Mouse (Mus musculus): Measurements from ENCODE around the gene Zdhhc8.

DNA sequence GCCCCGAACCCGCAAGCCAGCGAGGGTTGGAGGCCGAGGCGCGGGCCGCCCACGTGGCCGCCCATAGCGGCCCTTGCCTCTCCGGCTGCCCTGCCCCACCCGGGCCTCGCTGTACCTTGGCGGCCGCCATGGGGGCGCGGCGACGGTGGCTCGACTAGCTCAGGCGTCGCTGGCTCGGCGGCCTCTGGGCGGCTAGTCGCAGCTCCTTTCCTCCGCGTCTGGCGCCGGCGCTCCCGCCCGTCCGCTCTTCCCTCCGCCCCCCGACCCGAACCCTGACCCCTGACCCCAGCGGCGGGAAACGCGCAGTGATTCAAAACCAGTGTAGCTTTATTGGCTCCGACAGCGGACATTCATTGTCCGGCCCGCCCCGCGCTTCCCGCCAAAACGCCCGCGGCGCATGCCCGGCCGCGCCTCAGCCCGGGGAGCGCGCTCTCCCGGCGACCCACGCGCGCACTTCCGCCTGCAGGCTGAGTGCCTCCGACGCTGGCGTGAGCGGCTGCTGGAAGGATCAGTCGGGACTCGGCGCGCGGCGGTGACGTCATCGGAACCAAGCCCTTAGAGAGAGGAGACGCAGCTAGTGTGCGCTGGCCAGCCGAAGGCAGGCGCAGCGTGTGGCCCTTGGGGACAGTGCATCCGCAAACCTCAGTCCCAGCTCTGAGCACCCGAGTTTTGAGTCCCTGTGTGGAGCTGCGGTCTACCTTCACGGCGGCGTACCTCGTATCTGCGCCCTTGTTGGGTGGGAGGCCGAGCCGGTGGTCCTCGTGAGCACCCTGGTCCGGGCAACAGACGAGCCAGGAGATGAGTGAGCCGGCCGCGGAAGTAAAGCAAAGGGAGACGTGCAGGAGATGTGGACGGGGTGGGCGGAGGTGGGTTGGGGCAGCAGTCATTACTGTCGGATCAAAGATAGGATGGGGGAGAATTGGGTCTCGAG, 13.8 kb upstream of the Zdhhc8 start, which contains the start of the genes Trmt2a and Ranbp1:
- TF ChIP-seq CTCF (IDR thresholded peaks at IDR 0.05; ENCODE audit: extremely low read depth, insufficient read length, insufficient replicate concordance, low read depth, low read length) (no peak), POLR2A (IDR thresholded peaks at IDR 0.05; ENCODE audit: low read depth, low read length) (peak; percentile 60)

All from small intestine, adult 2 months (tissue).